Mouse (Mus musculus) neural tube, embryonic 11.5 days (tissue): ENCODE measurements around the gene Olfml2b. TPM values are rescaled to one million over a fixed set of nuclear protein-coding genes. Genes with fewer than 3 reads are reported as not detected.

Source experiments
- ATAC-seq: fragments of 200-750 bp; cut with Nextera tagmentation; 2 replicates; pipeline ENCODE4 v1.8.0; 2017; ENCODE audit warnings: moderate number of reproducible peaks, mild to moderate bottlenecking, moderate TSS enrichment, moderate library complexity; ENCODE audit not compliant: insufficient read depth, low FRiP score, low TSS enrichment
- DNase-seq: peaks from one replicate; pipeline ENCODE4 v3.0.0-alpha.2; 2015; ENCODE audit warnings: low spot score
- H3K27ac ChIP-seq: fragments of 300-500 bp; sonication (generic); 2 replicates; pipeline ENCODE4 v1.5.1; 2014; ENCODE audit warnings: low read depth, mild to moderate bottlenecking, low read length
- H3K27me3 ChIP-seq: fragments of 300-500 bp; sonication (generic); 2 replicates; pipeline ENCODE4 v1.6.1; 2014; ENCODE audit warnings: mild to moderate bottlenecking, low read length, mixed read lengths; ENCODE audit not compliant: control insufficient read depth, insufficient read depth
- H3K36me3 ChIP-seq: fragments of 300-500 bp; sonication (generic); 2 replicates; pipeline ENCODE4 v1.6.1; 2014; ENCODE audit warnings: mild to moderate bottlenecking, low read length, moderate library complexity, mixed read lengths; ENCODE audit not compliant: control insufficient read depth, insufficient read depth
- H3K4me1 ChIP-seq: fragments of 300-500 bp; sonication (generic); 2 replicates; pipeline ENCODE4 v1.6.1; 2014; ENCODE audit warnings: low read length, mixed read lengths; ENCODE audit not compliant: control insufficient read depth, insufficient read depth
- H3K4me2 ChIP-seq: fragments of 300-500 bp; sonication (generic); 2 replicates; pipeline ENCODE4 v1.6.1; 2014; ENCODE audit warnings: low read depth, mild to moderate bottlenecking, moderate library complexity
- H3K4me3 ChIP-seq: fragments of 300-500 bp; sonication (generic); 2 replicates; pipeline ENCODE4 v1.5.1; 2014; ENCODE audit warnings: low read depth, low read length
- H3K9ac ChIP-seq: fragments of 300-500 bp; sonication (generic); 2 replicates; pipeline ENCODE4 v1.6.1; 2014; ENCODE audit warnings: mild to moderate bottlenecking, low read length
- H3K9me3 ChIP-seq: fragments of 300-500 bp; sonication (generic); 2 replicates; pipeline ENCODE4 v1.6.1; 2016; ENCODE audit warnings: low read length; ENCODE audit not compliant: control insufficient read depth
- WGBS: fragments of 180-500 bp; shearing (Covaris S2); extraction: QIAGEN DNeasy Blood & Tissue Kit; methylation state at CpG from one replicate; pipeline ENCODE4 v1.1.7; 2014; 5-methylcytosine and 5-hydroxymethylcytosine counted together
- polyA plus RNA-seq: library from polyadenylated mRNA; unstranded; fragments of >200 nt; fragmentation: Nextera tagmentation; extraction: Ambion mirVana; gene quantifications from 2 replicates; pipeline ENCODE4 v1.2.1, GENCODE M21; 2014

The Olfml2b gene
- polyA plus RNA-seq, 1 experiment from 2014 or later: 11.4 TPM

DNA sequence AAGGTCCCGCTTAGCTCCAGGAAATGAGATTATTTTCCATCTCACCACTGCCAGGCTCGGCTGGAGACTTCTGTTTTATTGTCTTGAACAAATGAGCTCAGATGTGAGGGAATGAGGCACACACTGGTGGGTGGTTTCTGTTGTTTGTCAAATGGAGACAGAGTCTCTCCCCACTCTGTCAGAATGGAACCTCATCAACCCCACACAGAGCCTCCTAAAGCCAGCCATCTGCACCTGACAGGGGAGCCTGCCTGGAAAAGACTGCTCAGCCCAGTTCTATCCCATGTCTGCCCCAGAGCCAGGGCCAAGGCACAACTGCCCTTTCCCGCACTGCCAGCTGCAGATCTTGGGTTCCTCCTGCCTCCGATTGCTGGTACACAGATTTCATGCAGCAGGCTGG lies 34.5 kb downstream of the Olfml2b start:
- H3K27me3 ChIP-seq: no peaks in the 10 kb centered on the region
- 60% methylated on average over 4 of the region's 4 CpGs for WGBS
- no peak for DNase-seq

DNA sequence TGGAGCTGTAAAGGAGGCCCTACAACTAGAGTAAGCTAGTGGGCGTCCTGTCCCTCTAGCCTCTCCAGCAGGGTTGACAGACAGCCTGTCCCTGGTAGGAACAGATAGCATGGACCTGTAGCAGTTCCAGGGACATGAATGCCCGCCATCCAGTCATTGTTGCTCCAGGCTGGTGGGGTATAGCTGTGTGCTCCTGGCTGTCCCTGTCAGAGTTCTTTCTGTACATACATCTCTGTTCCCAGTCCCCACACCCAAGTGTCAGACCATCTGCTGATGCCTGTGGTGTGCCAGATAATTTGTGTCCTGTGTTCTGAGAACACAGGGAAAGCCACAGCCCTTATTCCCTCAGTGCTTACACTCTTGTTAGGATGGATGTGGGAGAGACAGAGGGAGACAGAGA lies 35.3 kb downstream of the Olfml2b start:
- H3K27me3 ChIP-seq: no peaks in the 10 kb centered on the region
- H3K9ac ChIP-seq: no peak overlapping the region
- DNase-seq (no peak), ATAC-seq (no peak)
- H3K4me2 ChIP-seq: no peak overlapping the region
- no peak overlapping the region for H3K4me3 ChIP-seq
- H3K27ac ChIP-seq: no peak overlapping the region
- 65% methylated on average over 2 of the region's 2 CpGs for WGBS
- H3K36me3 ChIP-seq: no peaks in the 10 kb centered on the region
- no peaks in the 10 kb centered on the region for H3K4me1 ChIP-seq
- no peaks in the 10 kb centered on the region for H3K9me3 ChIP-seq

More for the DNA sequence above, 34.5 kb downstream of the Olfml2b start:
- no peak for ATAC-seq
- no peaks in the 10 kb centered on the region for H3K36me3 ChIP-seq
- H3K9ac ChIP-seq: no peak overlapping the region
- H3K9me3 ChIP-seq: no peaks in the 10 kb centered on the region
- H3K4me3 ChIP-seq: no peak overlapping the region
- H3K27ac ChIP-seq: no peak overlapping the region
- no peak overlapping the region for H3K4me2 ChIP-seq
- no peaks in the 10 kb centered on the region for H3K4me1 ChIP-seq

DNA sequence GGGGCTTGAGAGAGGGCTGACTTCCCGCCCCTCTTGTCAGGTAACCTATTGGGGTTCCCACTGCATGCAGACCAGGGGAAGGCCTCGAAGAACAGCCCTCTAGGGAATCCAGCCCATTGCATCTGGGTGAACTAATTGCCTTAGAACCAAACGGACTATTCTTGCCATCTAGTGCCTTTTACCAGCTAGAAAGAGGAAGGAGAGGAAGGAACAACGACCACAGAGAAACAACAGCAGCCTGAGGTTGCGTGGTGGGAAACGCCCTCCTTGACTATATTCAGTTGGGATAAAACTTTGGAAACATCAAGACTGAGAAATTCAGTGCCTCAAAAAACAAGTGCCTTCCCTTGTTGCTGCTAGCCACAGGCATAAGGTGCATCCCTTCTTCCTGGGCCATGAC lies 39.5 kb downstream of the Olfml2b start:
- Histone ChIP-seq H3K4me1 (no peaks in the 10 kb centered on the region), H3K4me2 (no peak overlapping the region), H3K4me3 (no peak overlapping the region), H3K27me3 (no peaks in the 10 kb centered on the region), H3K9me3 (no peaks in the 10 kb centered on the region), H3K9ac (no peak overlapping the region), H3K36me3 (no peaks in the 10 kb centered on the region), H3K27ac (no peak overlapping the region)
- ATAC-seq (no peak), DNase-seq (no peak)
- WGBS: 83% methylated on average over 6 of the region's 6 CpGs

DNA sequence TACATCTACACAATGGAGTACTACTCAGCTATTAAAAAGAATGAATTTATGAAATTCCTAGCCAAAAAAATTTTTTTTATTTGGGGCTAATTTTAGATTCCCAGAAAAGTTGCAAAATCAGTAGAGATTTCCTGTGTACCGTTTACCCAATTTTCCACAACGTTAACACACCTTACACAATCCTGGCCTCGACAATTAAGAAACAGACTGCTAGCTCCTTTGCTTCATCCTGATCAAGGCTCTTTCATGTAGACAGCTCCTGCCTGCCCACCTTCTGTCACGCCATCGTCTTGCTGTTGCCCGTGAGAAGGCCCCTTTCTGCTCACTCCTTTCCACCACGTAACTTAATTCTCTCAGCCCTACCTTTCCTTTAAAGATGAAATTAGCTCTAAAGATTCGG lies 45.4 kb downstream of the Olfml2b start:
- H3K9me3 ChIP-seq: no peaks in the 10 kb centered on the region
- H3K4me3 ChIP-seq: no peak overlapping the region
- no peaks in the 10 kb centered on the region for H3K36me3 ChIP-seq
- no peaks in the 10 kb centered on the region for H3K4me1 ChIP-seq
- DNase-seq (no peak), ATAC-seq (no peak)
- H3K27ac ChIP-seq: no peak overlapping the region
- H3K27me3 ChIP-seq: no peaks in the 10 kb centered on the region
- H3K9ac ChIP-seq: no peak overlapping the region
- WGBS: 93% methylated on average over 8 of the region's 8 CpGs
- no peak overlapping the region for H3K4me2 ChIP-seq

DNA sequence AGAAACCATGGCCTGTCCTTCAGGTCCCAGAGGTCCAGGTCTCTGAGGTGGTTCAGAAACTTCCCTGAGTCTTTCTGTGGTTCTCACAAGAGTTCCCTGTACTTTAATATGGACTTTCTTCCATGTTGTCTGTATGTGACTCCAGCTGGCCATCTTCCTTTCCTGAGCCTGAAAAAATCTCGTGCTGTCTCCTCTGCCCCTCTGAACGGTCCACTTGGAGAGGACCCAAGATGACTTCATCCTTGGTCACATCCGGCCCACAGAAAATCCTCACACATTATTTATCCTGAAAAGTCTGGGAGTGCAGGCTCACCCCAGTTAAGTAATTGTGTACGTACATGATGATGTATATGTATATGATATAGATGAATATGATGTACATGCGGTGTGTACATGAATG lies 47.0 kb downstream of the Olfml2b start:
- 93% methylated on average over 5 of the region's 5 CpGs for WGBS
- no peak overlapping the region for H3K27ac ChIP-seq

DNA sequence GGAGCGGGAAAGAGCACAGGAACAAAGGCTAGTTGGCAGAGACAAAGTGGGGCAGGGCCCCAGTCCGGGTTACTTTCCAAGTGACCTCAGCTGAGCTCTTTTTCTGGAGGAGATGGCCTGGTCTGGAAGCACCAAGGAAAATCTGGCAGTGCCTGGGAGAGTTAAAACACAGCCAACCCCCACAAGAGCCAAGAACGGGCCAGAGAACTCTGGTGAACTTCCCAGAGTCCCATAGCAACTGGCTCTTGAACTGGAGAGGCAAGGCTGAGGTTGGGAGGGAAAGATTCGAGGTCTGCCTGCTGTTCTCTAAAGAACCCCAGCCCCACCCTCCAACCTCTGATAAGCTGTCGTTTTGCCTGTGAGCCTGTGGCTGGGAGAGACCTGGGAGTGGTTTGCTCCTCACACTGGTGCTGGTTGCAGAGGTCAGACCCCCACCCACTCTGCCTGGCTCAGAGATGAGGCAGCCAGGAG lies 50.5 kb downstream of the Olfml2b start:
- no peak for ATAC-seq
- Histone ChIP-seq H3K4me3 (no peak overlapping the region), H3K4me2 (no peak overlapping the region), H3K9ac (no peak overlapping the region), H3K36me3 (no peaks in the 10 kb centered on the region), H3K27me3 (no peaks in the 10 kb centered on the region), H3K4me1 (0 out of 2 replicates have a peak, but pooled peaks cover 5% of the 10 kb centered on the region), H3K27ac (no peak overlapping the region), H3K9me3 (no peaks in the 10 kb centered on the region)
- DNase-seq: no peak
- WGBS: 62% methylated on average over 5 of the region's 5 CpGs

More for the DNA sequence above, 47.0 kb downstream of the Olfml2b start:
- H3K9me3 ChIP-seq: no peaks in the 10 kb centered on the region
- no peaks in the 10 kb centered on the region for H3K27me3 ChIP-seq
- DNase-seq (no peak), ATAC-seq (no peak)
- H3K4me1 ChIP-seq: no peaks in the 10 kb centered on the region
- H3K9ac ChIP-seq: no peak overlapping the region
- no peak overlapping the region for H3K4me3 ChIP-seq
- no peak overlapping the region for H3K4me2 ChIP-seq
- no peaks in the 10 kb centered on the region for H3K36me3 ChIP-seq

DNA sequence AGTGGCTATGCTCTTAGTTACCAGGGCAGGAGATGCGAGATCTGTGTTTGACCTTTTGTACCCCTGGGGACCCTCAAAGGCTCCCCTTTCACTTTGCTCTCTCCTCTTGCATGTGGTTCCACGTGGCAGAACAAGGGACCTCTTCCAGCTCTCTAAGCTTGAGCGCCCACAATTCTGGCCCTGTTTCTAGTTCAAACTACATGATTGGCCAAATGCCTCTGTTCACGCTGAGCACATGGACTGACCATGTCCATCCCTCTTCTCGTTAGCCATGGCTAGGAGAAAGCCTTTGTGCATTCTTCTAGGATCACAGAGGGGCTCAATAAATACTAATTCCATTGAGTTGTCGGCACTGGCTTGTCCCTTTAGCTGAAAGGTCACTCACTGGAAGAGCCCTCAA lies 51.0 kb downstream of the Olfml2b start:
- H3K9ac ChIP-seq: no peak overlapping the region
- ATAC-seq (no peak), DNase-seq (no peak)
- no peaks in the 10 kb centered on the region for H3K36me3 ChIP-seq
- 63% methylated on average over 6 of the region's 6 CpGs for WGBS
- no peak overlapping the region for H3K27ac ChIP-seq
- 0 out of 2 replicates have a peak, but pooled peaks cover 5% of the 10 kb centered on the region for H3K4me1 ChIP-seq
- H3K27me3 ChIP-seq: no peaks in the 10 kb centered on the region
- H3K4me2 ChIP-seq: no peak overlapping the region
- no peaks in the 10 kb centered on the region for H3K9me3 ChIP-seq
- H3K4me3 ChIP-seq: no peak overlapping the region

DNA sequence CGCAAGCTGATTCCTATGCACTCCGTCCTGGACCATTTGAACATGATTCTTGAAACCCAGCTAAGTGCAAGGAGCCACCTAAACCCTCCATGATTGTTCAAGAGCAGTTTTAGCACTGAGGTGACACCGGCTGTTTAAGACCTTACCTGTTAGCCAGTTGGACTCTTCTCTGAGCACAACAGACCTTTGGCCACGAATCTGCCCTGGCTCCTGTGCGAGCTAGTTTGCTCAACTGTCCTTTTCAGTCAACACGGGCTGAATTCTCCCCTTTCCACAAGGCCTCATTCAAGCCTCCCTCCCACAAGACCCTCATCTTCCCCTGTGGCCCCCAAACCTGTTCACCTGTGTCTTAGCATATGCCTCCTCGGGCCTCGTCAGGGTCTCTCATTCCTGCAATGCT lies 52.7 kb downstream of the Olfml2b start:
- DNase-seq: no peak
- Histone ChIP-seq H3K4me1 (0 out of 2 replicates have a peak, but pooled peaks cover 5% of the 10 kb centered on the region), H3K27ac (no peak overlapping the region), H3K4me3 (no peak overlapping the region), H3K9ac (no peak overlapping the region), H3K4me2 (no peak overlapping the region), H3K9me3 (no peaks in the 10 kb centered on the region), H3K36me3 (no peaks in the 10 kb centered on the region), H3K27me3 (no peaks in the 10 kb centered on the region)
- WGBS: 95% methylated on average over 8 of the region's 8 CpGs
- no peak for ATAC-seq

DNA sequence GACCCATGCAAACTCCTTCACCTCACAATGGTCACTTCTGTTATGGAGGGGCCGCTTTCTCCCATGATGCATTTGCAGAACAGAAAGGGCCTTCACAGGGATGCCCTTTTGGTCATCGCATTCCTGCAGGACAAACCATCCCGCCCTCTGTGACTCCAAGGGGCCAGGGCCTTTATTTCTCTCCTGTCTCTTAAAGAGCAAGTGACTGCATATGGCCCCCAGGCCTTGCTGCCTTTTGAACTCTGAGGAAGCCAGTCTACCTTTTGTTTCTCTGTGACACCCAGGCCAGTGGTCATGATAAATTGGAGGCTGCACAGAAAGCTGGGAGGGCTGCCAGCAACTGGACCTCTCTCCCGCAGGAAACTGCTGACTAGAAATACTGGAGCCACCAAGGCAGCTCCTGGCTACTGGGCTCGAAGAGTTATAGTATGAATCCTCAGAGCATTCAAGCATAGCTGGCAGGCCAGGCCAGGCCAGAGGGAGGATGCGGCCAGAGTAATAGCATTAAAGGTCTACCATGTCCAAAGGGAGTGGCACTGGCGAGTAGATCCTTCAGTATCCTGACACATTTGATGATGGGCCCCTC lies 53.5 kb downstream of the Olfml2b start:
- Histone ChIP-seq H3K9me3 (no peaks in the 10 kb centered on the region), H3K4me2 (no peak overlapping the region), H3K36me3 (no peaks in the 10 kb centered on the region), H3K27ac (no peak overlapping the region), H3K4me1 (0 out of 2 replicates have a peak, but pooled peaks cover 5% of the 10 kb centered on the region), H3K4me3 (no peak overlapping the region), H3K9ac (no peak overlapping the region), H3K27me3 (no peaks in the 10 kb centered on the region)
- DNase-seq (peak; percentile 31), ATAC-seq (no peak)
- WGBS: 57% methylated on average over 7 of the region's 7 CpGs
